Mouse (Mus musculus): Measurements from ENCODE around the gene Rsu1.

The Rsu1 gene

GRCm38 (mm10) chr2:13168743-13169142 is 102.5 kb downstream of the Rsu1 start:
- no peak for DNase-seq (ENCODE audit: low spot score)

GRCm38 (mm10) chr2:13161717-13162116 is 109.5 kb downstream of the Rsu1 start:
- DNase-seq (ENCODE audit: low spot score), result no peak

GRCm38 (mm10) chr2:13145245-13145644 is 126.0 kb downstream of the Rsu1 start:
- DNase-seq (ENCODE audit: low spot score), result no peak

GRCm38 (mm10) chr2:13134890-13135289 is 136.3 kb downstream of the Rsu1 start:
- DNase-seq (ENCODE audit: low spot score), result no peak

GRCm38 (mm10) chr2:13132841-13133240 is 138.4 kb downstream of the Rsu1 start:
- DNase-seq (ENCODE audit: low spot score), result no peak

GRCm38 (mm10) chr2:13132406-13132805 is 138.8 kb downstream of the Rsu1 start:
- DNase-seq (ENCODE audit: low spot score), result no peak

GRCm38 (mm10) chr2:13129859-13130258 is 141.4 kb downstream of the Rsu1 start:
- no peak for DNase-seq (ENCODE audit: low spot score)

GRCm38 (mm10) chr2:13129337-13129736 is 141.9 kb downstream of the Rsu1 start:
- no peak for DNase-seq (ENCODE audit: low spot score)

GRCm38 (mm10) chr2:13120461-13120860 is 150.8 kb downstream of the Rsu1 start:
- no peak for DNase-seq (ENCODE audit: low spot score)

GRCm38 (mm10) chr2:13117896-13118295 is 153.3 kb downstream of the Rsu1 start:
- DNase-seq (ENCODE audit: low spot score), result no peak

GRCm38 (mm10) chr2:13106531-13106930 is 164.7 kb downstream of the Rsu1 start:
- DNase-seq (ENCODE audit: low spot score), result no peak

GRCm38 (mm10) chr2:13104388-13104787 is 166.8 kb downstream of the Rsu1 start:
- DNase-seq (ENCODE audit: low spot score), result no peak

- DNase-seq (ENCODE audit: low spot score), result no peak
These were observed 167.4 kb downstream of the Rsu1 start for GRCm38 (mm10) chr2:13103797-13104200.

- DNase-seq (ENCODE audit: low spot score), result no peak
These were observed 177.2 kb downstream of the Rsu1 start for GRCm38 (mm10) chr2:13094045-13094444.

- no peak for DNase-seq (ENCODE audit: low spot score)
These were observed 177.6 kb downstream of the Rsu1 start for GRCm38 (mm10) chr2:13093570-13093969.

GRCm38 (mm10) chr2:13091399-13092015 is 179.7 kb downstream of the Rsu1 start:
- DNase-seq (ENCODE audit: low spot score), result no peak

GRCm38 (mm10) chr2:13090841-13091240 is 180.4 kb downstream of the Rsu1 start:
- no peak for DNase-seq (ENCODE audit: low spot score)

- no peak for DNase-seq (ENCODE audit: low spot score)
These were observed 181.4 kb downstream of the Rsu1 start for GRCm38 (mm10) chr2:13089861-13090260.

GRCm38 (mm10) chr2:13088266-13088665 is 182.9 kb downstream of the Rsu1 start:
- DNase-seq (ENCODE audit: low spot score), result no peak

- DNase-seq (ENCODE audit: low spot score), result no peak
These were observed 183.4 kb downstream of the Rsu1 start for GRCm38 (mm10) chr2:13087811-13088210.

GRCm38 (mm10) chr2:13084223-13084622 is 187.0 kb downstream of the Rsu1 start:
- DNase-seq (ENCODE audit: low spot score), result no peak

- DNase-seq (ENCODE audit: low spot score), result no peak
These were observed 190.7 kb downstream of the Rsu1 start for GRCm38 (mm10) chr2:13080476-13080875.

- no peak for DNase-seq (ENCODE audit: low spot score)
These were observed 199.0 kb downstream of the Rsu1 start for GRCm38 (mm10) chr2:13072243-13072642.

GRCm38 (mm10) chr2:13060426-13061170 is 210.6 kb downstream of the Rsu1 start:
- DNase-seq (ENCODE audit: low spot score), result no peak
